8 mouse cellular contexts compared by ENCODE assay signal in genomic region chr11:68485206-68485942, GRCm38 (mm10). TPM values are rescaled to one million over a fixed set of nuclear protein-coding genes. Genes with fewer than 3 reads are reported as not detected.
A peak's percentile ranks its signal among the peaks of the same experiment; 100 is the strongest.
DNase-seq lines count a peak whose midpoint lies in the region; ATAC-seq and TF ChIP-seq lines count a peak whose summit lies in the region.

No protein-coding gene starts in this region.

- no peaks in the 10 kb centered on the region for H3K4me1 ChIP-seq in heart, embryonic 11.5 days (ENCODE audit: control insufficient read depth, insufficient read depth, low read length)
- no peaks in the 10 kb centered on the region for H3K4me1 ChIP-seq in embryonic fibroblast, embryonic 13.5 days (ENCODE audit: control insufficient read depth, insufficient read depth, low read length)

- TF ChIP-seq CTCF in C2C12 (IDR thresholded peaks at IDR 0.05; ENCODE audit: control insufficient read depth, insufficient read depth, insufficient read length) = peak; percentile 35
- TF ChIP-seq CTCF in embryonic fibroblast, embryonic 13.5 days (IDR thresholded peaks at IDR 0.05; ENCODE audit: borderline replicate concordance, insufficient read depth, low read length) = peak; percentile 19; the same call in 1 of the 2 replicates

- no peak overlapping the region for H3K4me3 ChIP-seq in heart, embryonic 11.5 days (ENCODE audit: low read depth, low read length)
- no peak overlapping the region for H3K4me3 ChIP-seq in C2C12 (ENCODE audit: insufficient read depth, poor library complexity, severe bottlenecking)
- no peak overlapping the region for H3K4me3 ChIP-seq in embryonic fibroblast, embryonic 13.5 days (ENCODE audit: insufficient read depth, low read length)

- no peak overlapping the region for H3K27ac ChIP-seq in heart, embryonic 11.5 days (ENCODE audit: low read depth, low read length)
- H3K27ac ChIP-seq in embryonic fibroblast, embryonic 13.5 days (ENCODE audit: insufficient read depth, low read length) = no peak overlapping the region

- no peak overlapping the region for H3ac ChIP-seq in C2C12 (ENCODE audit: control insufficient read depth, insufficient read length, low read depth)

- no peak overlapping the region for H3K9ac ChIP-seq in heart, embryonic 11.5 days (ENCODE audit: low read depth, low read length)

- 38% methylated on average over 8 of the region's 8 CpGs for WGBS in heart, embryonic 11.5 days (ENCODE audit: insufficient replicate concordance)

- DNase-seq in heart, adult 18-20 months = peak; percentile 59 to 60
- peak; percentile 38 for DNase-seq in kidney, postnatal 10 days
- DNase-seq in spleen, postnatal 4 days (ENCODE audit: low spot score in 2 of 2) = no peak

- H3K27me3 ChIP-seq in heart, embryonic 11.5 days (ENCODE audit: control insufficient read depth, insufficient read depth, low read length) = no peaks in the 10 kb centered on the region
- peaks cover 5% of the 10 kb centered on the region for H3K27me3 ChIP-seq in C2C12 (ENCODE audit: control insufficient read depth, insufficient read depth, insufficient read length)

- H3K79me3 ChIP-seq in C2C12 (ENCODE audit: low read depth) = no peaks in the 10 kb centered on the region

- H3K79me2 ChIP-seq in C2C12 (ENCODE audit: control insufficient read depth, insufficient read depth) = no peaks in the 10 kb centered on the region

- H3K36me3 ChIP-seq in heart, embryonic 11.5 days (ENCODE audit: control insufficient read depth, insufficient read depth, low read length) = no peaks in the 10 kb centered on the region
- H3K36me3 ChIP-seq in C2C12 (ENCODE audit: control insufficient read depth, insufficient read depth) = no peaks in the 10 kb centered on the region

- no peaks in the 10 kb centered on the region for H3K9me3 ChIP-seq in heart, embryonic 11.5 days (replicated peaks; ENCODE audit: control insufficient read depth, low read length)

- no peak for TF ChIP-seq POLR2A in embryonic fibroblast, embryonic 13.5 days (IDR thresholded peaks at IDR 0.05; ENCODE audit: low read depth, low read length)

- no peak for ATAC-seq in heart, embryonic 11.5 days (replicated peaks; ENCODE audit: insufficient number of reproducible peaks, low FRiP score, low TSS enrichment)
- ATAC-seq in activated CD4-positive, CD25-positive, alpha-beta regulatory T cell, adult 4 months = peak; percentile 36
- peak; percentile 84 for ATAC-seq in megakaryocyte-erythroid progenitor cell, adult 5-6 weeks (replicated peaks; ENCODE audit: low FRiP score, low TSS enrichment, poor library complexity, severe bottlenecking)

- H3K4me2 ChIP-seq in heart, embryonic 11.5 days = no peak overlapping the region

TF ChIP-seq in C2C12, 6 proteins besides CTCF, POLR2A, EP300 and RAD21:
- TF ChIP-seq CEBPB (IDR thresholded peaks at IDR 0.05; ENCODE audit: low read depth) (no peak), MYOD1 (IDR thresholded peaks at IDR 0.05; ENCODE audit: control insufficient read depth, insufficient read length, low read depth) (no peak)

RNA-seq across cellular contexts. Expression of gene Pik3r6, which starts 17.4 kb away (rescaled TPM):
- 1 to 10 TPM; 3.8 to 4.0 TPM for total RNA-seq in heart, adult 18-20 months (2021)
- 1.6 and 2.5 TPM in 2 replicates for polyA plus RNA-seq in heart, embryonic 11.5 days (2014; fragmentation: Nextera tagmentation; extraction: Ambion mirVana)
- polyA plus RNA-seq in C2C12 (2012; fragmentation: generic; extraction: Trizol) = not detected
- not detected for polyA plus RNA-seq in activated CD4-positive, CD25-positive, alpha-beta regulatory T cell, adult 4 months (2017; shearing (Covaris generic))
- not detected in 2 replicates for polyA plus RNA-seq in embryonic fibroblast, embryonic 13.5 days (2011; ENCODE audit: insufficient read length, low read depth, missing spikeins)
- total RNA-seq in megakaryocyte-erythroid progenitor cell, adult 5-6 weeks (2014; fragmentation: Nextera tagmentation) = 0.64 TPM in 1 of 2 replicates, not detected in the other
- total RNA-seq in megakaryocyte-erythroid progenitor cell, adult 5-6 weeks (2017) = 0.15 and 1.4 TPM in 2 replicates

RNA-seq across cellular contexts. Expression of gene Pik3r5, which starts 53.5 kb away (rescaled TPM):
- 1 to 10 TPM; 1.1 to 1.9 TPM for total RNA-seq in heart, adult 18-20 months (2021)
- polyA plus RNA-seq in heart, embryonic 11.5 days (2014; fragmentation: Nextera tagmentation; extraction: Ambion mirVana) = 0.19 and 0.25 TPM in 2 replicates
- 0.89 TPM for polyA plus RNA-seq in C2C12 (2012; fragmentation: generic; extraction: Trizol)
- 10 to 100 TPM; 17.1 to 20.0 TPM for polyA plus RNA-seq in activated CD4-positive, CD25-positive, alpha-beta regulatory T cell, adult 4 months (2017; shearing (Covaris generic))
- polyA plus RNA-seq in embryonic fibroblast, embryonic 13.5 days (2011; ENCODE audit: insufficient read length, low read depth, missing spikeins) = 0.86 and 1.3 TPM in 2 replicates
- 3.0 and 4.1 TPM in 2 replicates for total RNA-seq in megakaryocyte-erythroid progenitor cell, adult 5-6 weeks (2014; fragmentation: Nextera tagmentation)
- total RNA-seq in megakaryocyte-erythroid progenitor cell, adult 5-6 weeks (2017) = 0.88 and 2.5 TPM in 2 replicates

Comparison
In these comparisons a context has a peak if more than half of its experiments do, and no peak if none do; other contexts are left out.
1. DNase-seq: peak in heart, adult 18-20 months (2 of 2) and kidney, postnatal 10 days (single experiment); none in spleen, postnatal 4 days (0 of 2).